Mouse (Mus musculus) retina, adult 2 months (tissue): ENCODE measurements at regions not wholly inside any gene's neighbourhood (a gene's known extent, or its start where the extent isn't known, plus 50 kb on each side); places are given as distances from the start of the nearest gene placed in this dataset.
A peak's percentile ranks its signal among the peaks of the same experiment; 100 is the strongest.

Experiments
- DNase-seq: peaks from one replicate; pipeline ENCODE4 v3.0.0-alpha.2; 2012; ENCODE audit warnings: low read depth, low spot score

DNA sequence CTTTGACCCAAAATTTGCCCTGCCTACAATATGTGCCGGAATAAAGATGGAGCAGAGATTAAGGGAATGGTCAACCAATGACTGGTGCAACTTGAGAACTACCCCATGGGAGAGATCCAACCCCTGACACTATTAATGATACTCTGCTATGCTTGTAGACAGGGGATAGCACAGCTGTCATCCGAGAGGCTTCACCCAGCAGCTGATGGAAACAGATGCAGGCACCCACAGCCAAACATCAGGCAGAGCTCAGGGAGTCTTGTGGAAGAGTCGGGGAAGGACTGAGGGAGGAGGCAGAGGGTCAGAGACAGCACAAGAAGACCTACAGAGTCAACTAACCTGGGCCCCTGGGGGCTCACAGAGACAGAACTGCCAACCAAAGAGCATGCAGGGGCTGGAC lies 395.8 kb downstream of the Cd83 start:
- DNase-seq = no peak

DNA sequence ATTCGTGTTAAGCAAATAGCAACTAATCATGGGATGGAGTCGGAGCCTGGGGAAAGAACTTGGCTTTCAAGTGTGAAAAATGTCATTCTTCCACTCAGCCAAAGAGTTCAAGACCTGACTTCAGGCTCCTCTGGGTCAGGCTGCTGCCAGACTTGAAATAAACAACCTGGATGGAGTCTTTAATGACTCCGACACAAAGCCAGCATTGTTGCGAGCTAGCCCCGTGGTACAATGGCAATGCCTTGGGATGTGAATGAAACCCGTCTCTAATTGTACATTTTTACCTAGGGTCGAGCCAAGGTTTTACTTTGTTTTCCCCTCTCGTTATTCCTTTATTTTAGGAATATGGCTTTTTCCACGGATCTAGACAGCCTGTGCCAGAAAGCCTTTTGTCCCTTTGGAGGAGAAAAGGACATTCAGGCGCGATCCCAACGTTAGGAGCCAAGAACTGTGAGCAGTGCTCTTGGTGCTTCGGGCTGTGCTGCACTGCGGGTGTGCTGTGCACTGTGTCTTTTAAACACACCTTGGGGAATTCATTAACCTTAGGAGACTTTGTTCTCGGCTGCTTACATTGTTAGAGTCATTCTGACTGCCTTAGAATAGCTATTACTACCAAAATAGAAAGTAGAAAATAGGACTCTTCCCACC lies 398.1 kb downstream of the Cd83 start:
- no peak for DNase-seq

DNA sequence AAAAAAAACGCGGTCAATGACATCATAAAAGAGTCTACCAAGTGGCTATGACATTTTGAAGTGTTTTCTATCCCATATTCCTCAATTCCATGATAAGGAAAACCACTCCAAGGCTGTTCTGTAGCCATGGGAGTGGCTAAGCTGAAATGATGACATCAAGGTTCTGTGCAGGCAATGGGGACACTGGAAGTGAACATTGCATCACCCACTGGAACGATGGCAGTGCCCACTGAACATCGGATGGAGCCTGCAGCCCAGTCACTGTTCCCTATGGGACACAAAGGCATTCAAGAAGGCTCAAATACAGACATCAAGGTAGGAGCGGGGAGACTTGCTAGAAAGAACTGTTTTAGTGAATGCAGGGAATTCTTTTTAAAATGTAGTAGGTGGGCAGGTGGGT lies 410.8 kb downstream of the Cd83 start:
- no peak for DNase-seq

DNA sequence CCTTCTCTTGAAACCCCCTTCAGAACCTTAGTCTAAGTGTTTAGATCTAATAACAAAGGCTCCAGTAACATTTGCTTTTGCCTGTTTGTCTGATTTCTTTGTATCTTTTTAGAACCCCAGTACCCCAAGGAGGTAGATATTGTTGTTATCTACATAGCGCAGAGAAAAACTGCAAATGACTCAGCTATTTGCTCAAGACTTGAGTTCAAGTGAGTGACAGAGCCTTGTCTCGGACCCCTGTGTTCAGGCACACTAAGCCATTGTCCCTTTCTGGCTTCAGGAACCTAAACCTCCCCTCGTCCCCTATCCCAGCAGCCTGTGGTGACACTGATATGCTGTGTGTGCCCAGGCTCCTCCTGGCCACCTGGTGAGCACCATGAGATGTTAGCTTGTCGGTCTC lies 421.5 kb downstream of the Cd83 start:
- no peak for DNase-seq

DNA sequence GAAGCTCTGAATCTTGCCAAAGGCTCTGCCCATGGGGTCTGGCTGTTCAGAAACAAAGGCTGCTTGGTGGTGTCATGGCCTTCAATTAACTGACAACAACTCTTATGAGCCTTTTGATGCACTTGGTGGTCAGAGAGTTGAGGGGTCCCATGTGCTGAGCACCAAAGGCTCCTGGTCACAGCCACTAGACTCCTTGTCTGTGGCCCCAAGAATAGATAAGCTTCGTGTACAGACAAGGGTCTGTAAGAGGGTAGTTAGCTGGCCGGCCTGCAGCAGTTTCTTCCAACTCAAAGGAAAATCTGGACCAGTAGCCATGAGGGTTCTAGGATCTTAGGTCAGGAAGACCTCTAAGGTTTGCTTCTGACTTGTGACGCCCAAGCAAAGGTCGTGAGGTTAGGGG lies 421.9 kb downstream of the Cd83 start:
- no peak for DNase-seq

DNA sequence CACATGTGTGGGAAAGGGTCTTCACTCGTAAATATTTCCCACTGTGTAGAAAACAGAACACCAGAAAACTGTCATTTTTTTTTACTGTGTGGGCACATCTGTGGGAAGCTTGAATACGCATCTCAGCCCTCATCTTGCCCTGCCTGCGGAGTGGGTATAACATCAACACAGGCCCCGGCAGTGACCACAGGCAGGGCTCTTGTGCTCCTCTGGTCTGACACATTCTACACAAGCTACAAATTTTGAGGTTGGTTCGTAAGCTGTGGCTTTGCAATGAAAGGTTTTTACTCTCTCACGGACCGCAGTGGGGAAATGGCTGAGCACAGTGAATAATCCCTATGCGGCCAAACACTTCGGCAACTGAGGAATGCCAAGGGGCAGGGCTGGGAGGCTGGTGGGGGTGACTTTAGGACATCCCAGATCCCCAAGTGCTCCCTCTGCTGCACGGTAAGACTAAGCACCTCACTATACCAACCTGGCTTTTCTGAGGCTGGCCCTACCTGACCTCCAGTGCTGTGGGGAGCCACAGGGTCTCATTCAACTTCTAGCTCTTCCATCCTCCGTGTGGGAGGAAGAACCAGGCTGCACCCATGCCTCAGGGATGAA lies 422.9 kb downstream of the Cd83 start:
- no peak for DNase-seq

DNA sequence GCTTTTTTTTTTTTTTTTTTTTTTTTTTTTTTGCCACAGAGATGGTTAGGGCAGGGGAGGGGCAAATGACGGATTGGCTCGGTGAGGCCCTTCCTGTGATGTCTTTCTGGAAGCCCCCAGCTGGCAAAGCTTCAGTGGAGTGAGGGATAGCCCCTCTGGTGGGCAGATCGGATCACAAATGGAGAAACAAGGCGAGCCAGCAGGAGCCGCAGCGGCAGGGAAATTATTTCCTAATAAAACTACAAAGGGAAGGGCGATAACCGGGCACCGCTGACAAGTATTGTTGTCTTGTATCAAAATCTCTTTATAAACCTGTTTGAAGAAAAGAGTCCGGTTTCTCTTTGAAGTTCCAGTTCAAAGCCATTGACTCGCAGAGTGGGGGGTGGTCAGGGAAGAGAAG lies 424.5 kb downstream of the Cd83 start:
- no peak for DNase-seq

DNA sequence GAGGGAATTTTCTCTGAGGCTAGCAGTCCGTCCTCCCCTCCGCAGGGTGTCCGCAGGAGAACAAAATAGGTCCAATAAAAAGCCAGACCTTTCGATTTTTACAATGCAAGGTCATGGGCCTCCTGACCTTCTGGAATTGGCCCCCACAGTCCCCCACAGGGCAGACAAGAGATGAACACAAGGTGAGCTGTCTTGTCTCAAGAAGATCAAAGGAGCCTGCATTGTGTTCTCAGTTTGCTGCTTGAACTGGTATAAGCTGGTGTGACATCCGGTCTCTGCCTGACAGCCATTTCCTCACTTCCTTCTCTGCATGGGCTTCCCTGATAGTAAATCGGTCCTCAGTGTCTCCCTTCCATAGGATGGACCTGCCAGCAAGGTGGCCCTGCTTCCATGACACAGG lies 425.5 kb downstream of the Cd83 start:
- no peak for DNase-seq

DNA sequence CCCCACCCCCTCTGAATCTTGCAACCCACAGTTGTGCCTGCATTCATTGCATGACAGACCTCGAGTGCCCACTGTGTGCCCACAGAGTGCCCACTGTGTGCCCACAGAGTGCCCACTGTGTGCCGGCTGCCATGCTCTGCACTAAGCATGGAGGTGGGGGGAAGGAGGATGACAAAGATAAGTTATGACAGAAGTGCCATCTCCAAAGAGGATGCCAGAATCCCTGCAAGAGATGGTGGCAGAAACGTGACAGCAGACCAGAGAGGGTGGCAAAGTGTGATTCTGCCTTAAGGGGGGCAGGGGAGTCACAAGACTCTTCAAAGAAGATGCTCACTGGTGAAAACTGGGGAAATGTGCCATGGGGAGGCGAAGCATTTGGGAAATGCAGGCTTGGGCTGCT lies 427.8 kb downstream of the Cd83 start:
- DNase-seq = no peak

DNA sequence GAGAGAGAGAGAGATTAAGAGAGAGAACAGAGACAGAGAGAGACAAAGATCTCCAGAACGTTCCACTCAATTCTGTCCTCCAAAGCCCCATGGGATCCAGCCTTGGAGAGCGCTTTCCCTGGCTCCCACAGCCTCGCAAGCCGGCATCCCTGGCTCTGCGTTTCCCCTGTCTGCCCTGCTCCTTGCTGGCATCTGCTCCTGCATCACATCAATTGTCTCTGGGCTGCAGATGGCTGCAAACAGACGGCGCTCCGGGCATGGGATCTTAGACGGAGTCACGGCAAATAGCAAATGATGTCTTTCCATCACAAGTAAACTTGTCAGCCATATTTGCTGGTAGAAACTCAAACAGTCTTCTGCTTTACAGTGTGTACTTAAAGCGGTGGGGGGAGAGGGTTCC lies 428.4 kb downstream of the Cd83 start:
- no peak for DNase-seq

DNA sequence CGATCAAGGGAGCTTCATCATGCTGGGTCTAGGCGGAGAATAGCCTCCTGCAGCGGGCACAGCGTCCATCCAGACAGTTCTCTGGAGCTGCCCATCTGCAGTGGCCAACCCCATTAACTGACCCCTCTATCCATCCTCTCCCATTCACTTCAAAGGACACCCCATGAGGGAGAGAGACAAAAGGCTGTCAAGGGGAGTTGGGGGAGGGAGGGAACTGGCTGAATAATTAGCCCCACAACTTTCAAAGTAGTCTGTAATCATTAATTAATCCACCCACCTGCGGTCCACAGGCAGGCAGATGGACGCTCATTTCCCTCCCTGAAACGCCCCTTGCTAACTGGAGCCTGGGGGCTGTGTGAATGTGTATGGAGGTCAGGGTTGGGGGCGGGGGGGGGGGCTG lies 433.7 kb downstream of the Cd83 start:
- DNase-seq = no peak

DNA sequence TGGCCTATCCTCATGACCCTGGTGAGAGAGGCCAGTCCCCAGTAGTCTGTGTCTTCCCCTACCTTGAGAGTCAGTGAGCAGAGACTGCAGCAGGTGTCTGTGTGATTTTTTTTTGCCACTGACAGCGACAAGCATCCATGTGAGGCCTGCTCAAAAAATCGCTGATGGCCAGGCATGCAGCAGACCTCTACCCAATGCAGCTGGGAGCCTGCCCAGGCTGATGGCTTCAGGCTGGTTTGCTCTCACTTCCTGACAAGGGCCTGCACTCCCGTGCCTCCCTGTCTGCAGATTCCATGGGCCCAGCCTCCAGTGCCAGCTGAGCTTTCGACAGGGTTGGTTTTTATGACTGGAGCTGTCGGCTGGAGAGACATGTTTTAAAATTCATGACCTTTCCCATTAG lies 437.1 kb downstream of the Cd83 start:
- DNase-seq = no peak

DNA sequence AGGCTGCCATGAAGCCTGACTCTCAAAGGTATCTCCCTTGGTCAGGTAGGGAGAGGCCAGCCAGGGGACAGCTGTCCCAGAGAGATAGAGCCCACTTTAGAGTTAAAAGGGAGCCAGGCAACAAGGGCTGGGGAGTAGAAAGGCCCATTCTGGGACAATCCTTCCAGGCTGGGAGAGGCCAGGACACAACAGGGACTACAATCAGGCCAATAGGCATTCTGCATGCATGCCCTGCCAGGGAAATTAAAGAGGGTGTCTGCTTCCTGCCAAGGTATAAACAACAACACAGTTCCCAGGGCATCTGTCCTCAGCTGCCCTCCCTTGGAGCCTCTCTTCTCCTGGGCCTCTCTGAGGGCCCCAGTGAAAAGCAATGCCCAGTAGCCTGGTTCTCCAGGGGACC lies 437.8 kb downstream of the Cd83 start:
- no peak for DNase-seq

DNA sequence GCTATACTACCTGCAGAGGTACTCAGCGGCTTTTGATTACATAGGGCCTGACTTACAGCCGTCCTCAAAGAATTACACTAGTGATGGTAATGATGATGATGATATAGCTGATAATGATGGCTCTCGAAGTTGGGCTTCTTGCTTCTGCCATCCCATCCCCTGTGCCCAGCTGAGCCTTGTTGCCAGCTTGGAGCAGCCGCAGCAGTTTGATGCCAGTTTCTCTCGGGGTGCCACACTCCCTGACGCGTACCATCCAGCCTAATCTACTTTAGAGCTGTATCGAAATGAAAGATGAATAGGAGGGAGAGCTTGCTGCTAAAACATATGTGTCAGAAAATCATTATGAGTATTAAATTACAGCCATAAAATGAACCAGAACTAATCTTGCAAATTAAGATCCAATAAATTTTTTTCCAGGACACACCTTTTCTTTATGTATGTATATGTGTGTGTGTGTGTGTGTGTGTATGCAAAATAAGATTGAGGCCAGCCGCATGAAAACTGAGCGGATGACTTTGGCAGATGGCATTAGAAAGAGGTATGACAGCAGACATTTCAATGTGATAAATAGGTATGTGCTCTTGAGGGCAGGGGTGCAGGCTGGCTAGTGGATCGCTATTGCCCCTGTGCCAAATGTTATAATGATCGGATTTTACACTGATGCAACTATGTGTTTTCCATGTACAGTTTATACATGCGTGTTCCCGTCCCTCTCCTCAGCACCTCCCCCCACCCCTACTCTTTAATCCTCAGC lies 443.3 kb downstream of the Cd83 start:
- DNase-seq = no peak

DNA sequence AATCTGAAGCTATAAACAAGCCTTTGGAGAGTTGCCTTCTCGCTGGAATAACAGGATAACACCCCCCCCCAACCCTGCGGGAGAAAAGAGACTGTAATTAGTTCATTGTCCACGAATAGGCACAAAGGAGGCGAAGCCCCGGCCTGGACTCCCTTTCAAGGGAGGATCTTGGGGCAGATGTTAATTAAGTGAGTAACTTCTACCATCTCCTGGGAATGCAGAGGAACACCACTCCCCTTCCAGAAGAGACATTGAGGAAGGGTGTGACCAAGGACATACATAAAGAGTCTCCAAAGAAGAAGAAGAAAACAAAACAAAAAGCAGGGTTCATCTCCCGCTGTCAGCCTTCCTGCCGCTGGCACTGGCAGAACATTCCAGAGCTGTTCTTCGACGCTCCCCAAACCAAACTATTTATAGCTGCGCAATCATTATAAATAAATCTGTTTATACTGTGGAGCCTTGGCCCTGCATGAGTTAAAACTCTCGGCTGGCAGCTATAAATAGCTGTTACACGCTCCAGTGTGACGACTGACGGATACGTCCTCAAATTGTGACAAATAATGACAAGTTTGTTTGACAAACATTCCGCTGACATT lies 444.1 kb downstream of the Cd83 start:
- no peak for DNase-seq

DNA sequence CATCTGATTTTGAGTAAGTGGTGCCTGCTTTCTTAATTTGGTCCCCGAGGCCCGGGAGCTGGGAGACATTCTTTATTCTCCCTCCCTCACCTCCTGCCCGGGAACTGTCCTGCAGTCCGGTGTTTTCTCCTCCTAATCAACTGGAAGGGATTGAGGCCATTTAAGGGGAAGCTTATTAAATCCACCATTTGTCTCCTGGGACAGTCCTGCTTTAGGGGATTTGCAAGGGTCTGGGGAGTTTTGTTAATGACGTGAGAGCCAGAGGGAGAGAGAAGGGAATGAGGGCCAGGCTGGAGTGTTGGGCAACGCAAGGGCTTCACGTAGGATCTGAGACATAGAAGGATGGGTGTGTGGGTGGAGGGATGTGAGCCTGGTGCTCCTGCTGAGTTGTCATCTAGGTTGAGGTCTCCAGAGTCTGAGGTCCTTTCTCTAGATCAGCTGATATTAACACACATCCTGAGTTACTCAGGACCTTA lies 444.6 kb downstream of the Cd83 start:
- DNase-seq = no peak

DNA sequence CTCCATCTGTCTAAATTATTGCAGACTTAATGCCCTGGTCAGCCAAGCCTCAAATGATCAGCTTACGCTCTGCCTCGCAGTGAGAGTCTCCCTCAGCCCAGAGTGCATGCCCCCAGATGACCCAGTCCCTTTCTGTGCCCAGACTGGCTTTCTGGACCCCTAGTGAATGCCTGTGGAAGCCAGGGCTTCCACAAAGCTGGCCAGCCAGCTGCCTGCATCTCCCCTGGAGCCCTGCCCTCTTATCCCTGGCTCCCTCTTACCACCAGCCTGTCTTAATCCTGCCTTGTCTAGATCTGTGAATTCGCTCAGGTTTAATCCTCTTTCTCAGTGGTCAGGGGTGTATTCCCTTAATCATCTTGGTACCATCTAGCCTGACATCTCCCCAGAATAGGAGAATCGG lies 446.8 kb downstream of the Cd83 start:
- DNase-seq = peak; percentile 56

DNA sequence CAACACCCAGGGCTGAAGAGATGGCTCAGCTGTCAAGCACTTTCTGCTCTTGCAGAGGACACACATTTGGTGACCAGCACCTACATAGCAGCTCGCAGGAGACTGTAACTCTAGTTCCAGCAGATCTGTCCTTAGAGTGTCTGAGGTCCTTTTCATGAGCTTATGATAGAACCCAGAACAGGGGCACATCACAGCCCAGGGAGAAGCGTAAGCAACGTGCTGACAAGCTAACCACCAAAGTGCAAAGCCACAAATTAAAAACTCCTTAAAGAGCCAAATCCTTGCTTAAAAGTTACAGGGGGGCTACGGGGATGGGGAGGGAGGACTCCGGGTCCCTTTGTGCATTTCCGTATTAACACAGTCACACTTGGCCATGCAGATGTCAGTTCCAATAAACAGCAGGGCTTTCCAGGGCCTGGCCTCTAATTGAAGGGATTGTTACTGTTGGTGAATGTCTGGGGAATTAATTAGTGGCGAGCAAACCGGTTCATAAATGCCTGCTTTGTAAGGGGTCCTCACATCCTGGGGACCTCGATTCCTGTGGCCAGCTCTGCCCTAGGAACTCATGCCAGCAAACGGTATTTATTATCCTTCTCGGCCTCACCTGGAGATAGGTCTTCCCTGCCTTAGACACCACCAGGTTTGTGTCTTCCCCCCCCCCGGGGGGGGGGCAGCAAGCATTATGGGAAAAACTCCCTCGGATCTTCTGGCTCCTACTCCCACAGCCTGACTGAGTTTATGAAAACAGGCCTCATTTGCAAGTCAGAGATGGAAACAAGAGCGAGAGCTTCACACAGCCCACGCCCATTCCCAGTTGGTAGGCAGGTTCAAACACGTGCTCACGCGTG lies 447.5 kb downstream of the Cd83 start:
- DNase-seq = no peak

DNA sequence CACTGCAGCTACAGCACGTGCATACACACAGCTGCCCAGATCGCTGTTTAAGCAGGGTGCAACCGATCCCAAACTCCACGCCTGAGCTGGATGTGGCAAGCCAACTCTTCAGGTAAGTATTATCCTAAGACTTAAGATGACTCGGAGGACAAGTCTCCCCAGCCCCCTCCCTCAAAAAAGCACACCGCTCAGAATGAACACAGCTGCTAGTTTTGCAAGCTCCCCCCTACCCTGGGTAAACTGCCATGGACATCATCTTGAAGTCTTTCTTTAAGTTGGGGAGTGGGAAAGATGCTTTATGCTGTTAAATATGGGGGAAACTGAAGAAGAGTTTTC lies 448.1 kb downstream of the Cd83 start:
- no peak for DNase-seq

DNA sequence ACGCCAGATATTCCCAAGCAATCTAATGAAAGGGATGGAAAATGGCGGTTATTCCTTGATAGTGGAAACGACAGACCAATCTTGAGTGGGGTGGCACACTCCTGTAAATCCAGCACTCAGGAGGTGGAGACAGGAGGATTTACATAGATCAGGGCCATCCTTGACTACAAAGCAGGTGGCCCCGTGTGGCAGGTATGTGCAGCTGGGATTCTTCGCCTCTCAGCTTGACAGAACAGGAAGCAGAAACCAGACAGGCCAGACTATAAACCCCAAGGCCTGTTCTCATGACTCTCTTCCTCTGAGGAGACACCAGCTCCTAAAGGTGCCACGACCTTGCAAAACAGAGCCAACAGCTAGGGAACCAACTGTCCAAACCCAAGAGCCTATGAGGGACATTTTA lies 449.7 kb downstream of the Cd83 start:
- no peak for DNase-seq

DNA sequence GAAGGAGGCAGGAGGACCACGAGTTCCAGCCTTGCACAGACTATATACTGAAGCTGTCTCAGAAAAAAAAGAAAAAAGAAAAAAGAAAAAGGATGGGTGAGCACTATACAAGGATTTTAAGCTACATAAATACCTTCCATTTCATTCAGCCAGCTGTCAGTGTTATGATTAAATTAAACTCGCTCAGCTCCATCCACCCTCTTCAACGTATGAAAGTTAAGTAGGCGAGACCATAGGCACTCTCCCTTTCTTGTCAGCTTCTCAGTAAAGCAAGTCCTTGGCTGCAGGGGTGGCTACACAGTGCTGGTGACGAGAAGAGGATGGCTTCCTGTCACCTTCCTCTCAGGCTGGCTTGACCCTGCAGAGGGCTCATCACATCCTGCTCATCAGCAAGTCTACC lies 450.7 kb downstream of the Cd83 start:
- DNase-seq = no peak

DNA sequence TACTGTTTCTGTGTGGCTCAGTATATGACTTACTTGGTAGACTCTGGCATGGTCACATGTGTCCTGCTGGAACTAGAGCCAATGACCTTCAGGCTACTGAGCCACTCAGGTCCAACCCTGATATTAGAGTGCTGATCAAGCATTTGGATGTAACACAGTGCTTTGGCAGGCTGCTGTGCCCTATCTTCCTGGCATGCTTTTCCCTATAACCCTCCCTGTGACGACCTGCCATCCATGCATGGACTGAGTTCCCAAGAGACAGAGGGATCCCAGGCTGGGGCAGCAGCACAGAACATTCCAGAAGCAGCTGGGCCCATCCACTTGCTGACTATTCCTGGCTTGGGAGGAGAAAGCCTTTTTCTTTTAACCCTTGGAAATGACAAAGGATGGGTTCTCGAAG lies 451.4 kb downstream of the Cd83 start:
- DNase-seq = no peak
